Mouse (Mus musculus): Measurements from ENCODE around the gene Mrpl54. TPM values are rescaled to one million over a fixed set of nuclear protein-coding genes. Genes with fewer than 3 reads are reported as not detected.

The Mrpl54 gene
- polyA plus RNA-seq (2012; rRNA removed), result 104 and 169 TPM in 2 replicates

- TF ChIP-seq CTCF (IDR thresholded peaks at IDR 0.05; ENCODE audit: extremely low read depth, insufficient read length, insufficient replicate concordance, low read depth, low read length), result no peak
- peak; percentile 30 for TF ChIP-seq POLR2A (IDR thresholded peaks at IDR 0.05; ENCODE audit: low read depth, low read length)
These were observed at the start of gene Mrpl54, which contains the start of gene Apba3 for GRCm38 (mm10) chr10:81266211-81267105. TSS of gene Mrpl54 (minus strand) at chr10:81266934. TSS of gene Apba3 (plus strand) at chr10:81266960.

DNA sequence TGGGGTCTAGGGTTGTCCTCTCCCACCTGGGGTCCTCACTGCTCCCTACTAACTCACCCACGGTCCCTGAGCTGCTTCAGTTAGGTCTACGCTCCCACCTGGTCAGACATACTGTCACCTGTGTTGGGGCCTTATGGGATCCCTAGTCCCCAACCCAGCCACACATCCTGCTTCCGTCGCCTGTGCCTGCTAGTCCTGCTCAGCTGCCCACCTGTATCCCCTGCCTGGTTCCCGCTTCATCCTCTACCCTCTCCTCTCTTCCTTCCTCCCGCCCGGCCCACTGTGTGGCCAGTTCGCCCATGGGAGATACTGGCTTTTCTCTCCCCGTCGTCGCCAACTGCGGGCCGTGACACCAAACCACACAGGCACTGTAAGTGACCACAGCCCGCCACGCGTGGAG lies 48.9 kb upstream of the Mrpl54 start:
- peaks cover 30% of the 10 kb centered on the region for H3K4me1 ChIP-seq (ENCODE audit: control insufficient read depth, insufficient read depth, insufficient read length, low read length)
- no peak overlapping the region for H3K4me3 ChIP-seq (ENCODE audit: low read depth, low read length)
- 88% methylated on average over 16 of the region's 16 CpGs for WGBS
- no peaks in the 10 kb centered on the region for H3K27me3 ChIP-seq (ENCODE audit: control insufficient read depth, insufficient read depth, low read length)
- no peak overlapping the region for H3K27ac ChIP-seq (ENCODE audit: insufficient read depth, low read depth, low read length)
- H3K36me3 ChIP-seq (ENCODE audit: control insufficient read depth, insufficient read depth, low read length), result peaks cover 20% of the 10 kb centered on the region
- TF ChIP-seq CTCF (IDR thresholded peaks at IDR 0.05; ENCODE audit: extremely low read depth, insufficient read length, insufficient replicate concordance, low read depth, low read length), result no peak
- TF ChIP-seq POLR2A (IDR thresholded peaks at IDR 0.05; ENCODE audit: low read depth, low read length), result no peak

More at GRCm38 (mm10) chr10:81266211-81267105, at the start of gene Mrpl54, which contains the start of gene Apba3:
- Histone ChIP-seq H3K36me3 (ENCODE audit: control insufficient read depth, insufficient read depth, low read length) (peaks cover 12% of the 10 kb centered on the region), H3K4me1 (ENCODE audit: control insufficient read depth, insufficient read depth, insufficient read length, low read length) (peaks cover 12% of the 10 kb centered on the region), H3K4me3 (ENCODE audit: low read depth, low read length) (peak within 1 kb of the TSS; percentile 75), H3K27ac (ENCODE audit: insufficient read depth, low read depth, low read length) (peak within 1 kb of the TSS; percentile 82), H3K27me3 (ENCODE audit: control insufficient read depth, insufficient read depth, low read length) (no peaks in the 10 kb centered on the region)
- WGBS, result under 1% methylated on average over 48 of the region's 48 CpGs

- Histone ChIP-seq H3K36me3 (ENCODE audit: control insufficient read depth, insufficient read depth, low read length) (peaks cover 27% of the 10 kb centered on the region), H3K4me1 (ENCODE audit: control insufficient read depth, insufficient read depth, insufficient read length, low read length) (peaks cover 22% of the 10 kb centered on the region), H3K27me3 (ENCODE audit: control insufficient read depth, insufficient read depth, low read length) (no peaks in the 10 kb centered on the region), H3K4me3 (ENCODE audit: low read depth, low read length) (no peak overlapping the region), H3K27ac (ENCODE audit: insufficient read depth, low read depth, low read length) (no peak overlapping the region)
- TF ChIP-seq CTCF (IDR thresholded peaks at IDR 0.05; ENCODE audit: extremely low read depth, insufficient read length, insufficient replicate concordance, low read depth, low read length) (no peak), POLR2A (IDR thresholded peaks at IDR 0.05; ENCODE audit: low read depth, low read length) (no peak)
- WGBS, result 68% methylated on average over 7 of the region's 7 CpGs
These were observed 47.5 kb upstream of the Mrpl54 start for GRCm38 (mm10) chr10:81314201-81314600.

DNA sequence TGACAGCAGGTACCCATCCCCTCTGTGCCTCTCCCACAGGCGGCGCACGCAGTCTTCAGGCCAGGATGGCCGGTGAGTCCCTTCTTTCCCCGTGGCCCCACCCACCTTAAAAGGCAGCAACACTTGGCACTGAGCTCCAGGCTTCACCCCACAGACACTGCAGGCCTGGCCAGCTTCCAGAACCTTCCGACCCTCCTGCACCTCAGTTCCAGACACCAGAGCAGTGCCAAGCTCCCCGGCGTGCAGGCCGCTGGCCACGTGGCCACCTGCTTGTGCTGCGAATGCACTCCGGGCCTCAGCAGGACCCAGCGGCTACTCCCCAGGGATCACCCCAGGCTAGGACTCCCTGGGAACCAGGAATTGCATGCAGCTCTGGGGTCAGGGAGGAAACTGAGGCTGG lies 46.8 kb upstream of the Mrpl54 start:
- no peaks in the 10 kb centered on the region for H3K27me3 ChIP-seq (ENCODE audit: control insufficient read depth, insufficient read depth, low read length)
- TF ChIP-seq CTCF (IDR thresholded peaks at IDR 0.05; ENCODE audit: extremely low read depth, insufficient read length, insufficient replicate concordance, low read depth, low read length), result no peak
- TF ChIP-seq POLR2A (IDR thresholded peaks at IDR 0.05; ENCODE audit: low read depth, low read length), result no peak
- no peak overlapping the region for H3K27ac ChIP-seq (ENCODE audit: insufficient read depth, low read depth, low read length)
- H3K36me3 ChIP-seq (ENCODE audit: control insufficient read depth, insufficient read depth, low read length), result peaks cover 32% of the 10 kb centered on the region
- no peak overlapping the region for H3K4me3 ChIP-seq (ENCODE audit: low read depth, low read length)
- WGBS, result 90% methylated on average over 13 of the region's 13 CpGs
- peaks cover 16% of the 10 kb centered on the region for H3K4me1 ChIP-seq (ENCODE audit: control insufficient read depth, insufficient read depth, insufficient read length, low read length)

- Histone ChIP-seq H3K4me3 (ENCODE audit: low read depth, low read length) (no peak overlapping the region), H3K36me3 (ENCODE audit: control insufficient read depth, insufficient read depth, low read length) (peaks cover 54% of the 10 kb centered on the region), H3K27ac (ENCODE audit: insufficient read depth, low read depth, low read length) (no peak overlapping the region), H3K27me3 (ENCODE audit: control insufficient read depth, insufficient read depth, low read length) (no peaks in the 10 kb centered on the region), H3K4me1 (ENCODE audit: control insufficient read depth, insufficient read depth, insufficient read length, low read length) (no peaks in the 10 kb centered on the region; the same call in 1 of the 2 replicates)
- no peak for TF ChIP-seq POLR2A (IDR thresholded peaks at IDR 0.05; ENCODE audit: low read depth, low read length)
- no peak for TF ChIP-seq CTCF (IDR thresholded peaks at IDR 0.05; ENCODE audit: extremely low read depth, insufficient read length, insufficient replicate concordance, low read depth, low read length)
- WGBS, result 78% methylated on average over 5 of the region's 5 CpGs
These were observed 42.8 kb upstream of the Mrpl54 start for GRCm38 (mm10) chr10:81309571-81309970.

DNA sequence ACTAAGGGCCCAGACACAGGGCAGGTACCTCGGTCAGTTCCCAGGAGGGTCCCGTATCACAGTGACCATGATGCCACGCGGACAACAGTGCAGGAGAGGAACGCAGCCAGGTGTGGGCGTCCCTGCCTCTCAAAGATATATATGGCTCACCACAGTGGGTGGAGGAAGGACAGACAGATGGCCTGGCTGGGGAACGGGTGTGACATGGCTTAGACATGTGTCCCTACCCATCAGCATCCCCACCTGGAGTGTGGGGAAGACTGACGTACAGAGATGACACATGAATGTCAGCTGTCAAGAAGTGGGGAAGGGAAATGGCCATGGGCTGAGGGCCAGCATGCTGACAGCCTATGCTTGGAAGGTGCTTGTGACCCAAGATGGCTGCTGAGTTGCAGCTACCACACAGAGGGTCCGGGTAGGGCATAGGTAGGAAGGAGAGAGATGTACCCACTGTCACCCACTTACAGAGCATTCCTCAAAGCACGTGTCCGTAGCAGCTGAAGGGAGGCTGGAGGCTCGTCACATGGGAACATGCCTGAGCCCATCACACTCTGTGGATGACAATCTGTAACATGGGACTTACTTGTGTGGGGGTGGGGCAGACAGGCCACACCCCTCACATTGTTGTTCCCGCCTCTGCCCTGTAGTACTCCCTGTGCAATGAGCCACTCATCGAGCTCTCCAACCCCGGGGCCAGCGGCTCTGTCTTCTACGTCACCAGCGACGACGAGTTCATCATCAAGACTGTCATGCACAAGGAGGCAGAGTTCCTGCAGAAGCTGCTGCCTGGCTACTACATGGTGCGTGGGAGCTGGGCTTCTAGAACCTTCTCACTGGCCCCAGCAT lies 40.3 kb upstream of the Mrpl54 start:
- Histone ChIP-seq H3K27ac (ENCODE audit: insufficient read depth, low read depth, low read length) (no peak overlapping the region), H3K4me3 (ENCODE audit: low read depth, low read length) (no peak overlapping the region), H3K27me3 (ENCODE audit: control insufficient read depth, insufficient read depth, low read length) (no peaks in the 10 kb centered on the region), H3K36me3 (ENCODE audit: control insufficient read depth, insufficient read depth, low read length) (peaks cover 41% of the 10 kb centered on the region), H3K4me1 (ENCODE audit: control insufficient read depth, insufficient read depth, insufficient read length, low read length) (peaks cover 14% of the 10 kb centered on the region)
- no peak for TF ChIP-seq CTCF (IDR thresholded peaks at IDR 0.05; ENCODE audit: extremely low read depth, insufficient read length, insufficient replicate concordance, low read depth, low read length)
- TF ChIP-seq POLR2A (IDR thresholded peaks at IDR 0.05; ENCODE audit: low read depth, low read length), result no peak
- 95% methylated on average over 21 of the region's 21 CpGs for WGBS

Data from small intestine, adult 2 months (tissue).